Mouse (Mus musculus) stomach, embryonic 16.5 days (tissue): ENCODE data around the gene Bmp5. TPM values are rescaled to one million over a fixed set of nuclear protein-coding genes. Genes with fewer than 3 reads are reported as not detected.

Experiments used
- ATAC-seq: fragments of 200-750 bp; cut with Nextera tagmentation; 2 replicates; pipeline ENCODE4 v1.8.0; 2017; ENCODE audit warnings: moderate number of reproducible peaks, moderate TSS enrichment; ENCODE audit not compliant: insufficient read depth, low FRiP score
- H3K27ac ChIP-seq: fragments of 300-500 bp; sonication (generic); 2 replicates; pipeline ENCODE4 v1.5.1; 2014; ENCODE audit warnings: low read length
- H3K27me3 ChIP-seq: fragments of 300-500 bp; sonication (generic); 2 replicates; pipeline ENCODE4 v1.6.1; 2014; ENCODE audit warnings: low read length, control low read depth, mixed read lengths; ENCODE audit not compliant: control insufficient read depth, insufficient read depth
- H3K36me3 ChIP-seq: fragments of 300-500 bp; sonication (generic); 2 replicates; pipeline ENCODE4 v1.6.1; 2014; ENCODE audit warnings: low read length; ENCODE audit not compliant: control insufficient read depth, insufficient read depth
- H3K4me1 ChIP-seq: fragments of 300-500 bp; sonication (generic); 2 replicates; pipeline ENCODE4 v1.6.1; 2014; ENCODE audit warnings: low read length, control low read depth, mixed read lengths; ENCODE audit not compliant: control insufficient read depth, insufficient read depth
- H3K4me2 ChIP-seq: fragments of 300-500 bp; sonication (generic); 2 replicates; pipeline ENCODE4 v1.6.1; 2014; ENCODE audit warnings: low read depth, low read length, mixed read lengths
- H3K4me3 ChIP-seq: fragments of 300-500 bp; sonication (generic); replicated peaks from 2 replicates; pipeline ENCODE4 v1.5.1; 2014; ENCODE audit warnings: mild to moderate bottlenecking, low read length
- H3K9ac ChIP-seq: fragments of 300-500 bp; sonication (generic); 2 replicates; pipeline ENCODE4 v1.6.1; 2014; ENCODE audit warnings: low read length
- H3K9me3 ChIP-seq: fragments of 300-500 bp; sonication (generic); replicated peaks from 2 replicates; pipeline ENCODE4 v1.6.1; 2016; ENCODE audit warnings: low read length, control low read depth; ENCODE audit not compliant: control insufficient read depth
- WGBS: fragments of 180-500 bp; shearing (Covaris S2); extraction: QIAGEN DNeasy Blood & Tissue Kit; methylation state at CpG from one replicate; pipeline ENCODE4 v1.1.7; 2014; 5-methylcytosine and 5-hydroxymethylcytosine counted together
- microRNA-seq: library from miRNA; unstranded; fragments of <30 nt; microRNA quantifications from one replicate; pipeline ENCODE4, GENCODE M21; 2016
- polyA plus RNA-seq: library from polyadenylated mRNA; unstranded; fragments of >200 nt; fragmentation: Nextera tagmentation; extraction: Ambion mirVana; gene quantifications from 2 replicates; pipeline ENCODE4 v1.2.1, GENCODE M21; 2015

Gene Bmp5
- polyA plus RNA-seq, 1 experiment from 2014 or later, result 5.9 TPM

GRCm38 (mm10) chr9:75910112-75910799, 135.1 kb downstream of the Bmp5 start:
- no peaks in the 10 kb centered on the region for H3K27me3 ChIP-seq

GRCm38 (mm10) chr9:75911542-75911941, 136.4 kb downstream of the Bmp5 start:
- Histone ChIP-seq H3K36me3 (no peaks in the 10 kb centered on the region), H3K9me3 (no peaks in the 10 kb centered on the region), H3K27ac (no peak overlapping the region), H3K27me3 (no peaks in the 10 kb centered on the region), H3K4me2 (no peak overlapping the region), H3K9ac (no peak overlapping the region), H3K4me3 (no peak overlapping the region), H3K4me1 (peaks cover 4% of the 10 kb centered on the region; the same call in 1 of the 2 replicates)
- no peak for ATAC-seq
- 59% methylated on average over 7 of the region's 7 CpGs for WGBS

More at GRCm38 (mm10) chr9:75910112-75910799, 135.1 kb downstream of the Bmp5 start:
- Histone ChIP-seq H3K9ac (no peak overlapping the region), H3K36me3 (no peaks in the 10 kb centered on the region), H3K4me2 (no peak overlapping the region), H3K4me1 (peaks cover 4% of the 10 kb centered on the region; the same call in 1 of the 2 replicates), H3K9me3 (no peaks in the 10 kb centered on the region), H3K27ac (peak overlapping the region; percentile 57), H3K4me3 (no peak overlapping the region)
- ATAC-seq, result peak; percentile 62; the same call in 1 of the 2 replicates
- WGBS, result 34% methylated on average over 7 of the region's 7 CpGs

- 18% methylated on average over 2 of the region's 2 CpGs for WGBS
- Histone ChIP-seq H3K36me3 (no peaks in the 10 kb centered on the region), H3K27ac (no peak overlapping the region), H3K27me3 (no peaks in the 10 kb centered on the region), H3K9me3 (no peaks in the 10 kb centered on the region), H3K4me1 (no peaks in the 10 kb centered on the region), H3K4me3 (no peak overlapping the region), H3K9ac (no peak overlapping the region), H3K4me2 (no peak overlapping the region)
- ATAC-seq, result no peak
Measured at GRCm38 (mm10) chr9:75916027-75916426, 140.9 kb downstream of the Bmp5 start.

- H3K9ac ChIP-seq, result no peak overlapping the region
- peak; percentile 53 for ATAC-seq
- H3K9me3 ChIP-seq, result no peaks in the 10 kb centered on the region
- H3K4me1 ChIP-seq, result no peaks in the 10 kb centered on the region
- no peaks in the 10 kb centered on the region for H3K27me3 ChIP-seq
- H3K4me2 ChIP-seq, result no peak overlapping the region
- 19% methylated on average over 11 of the region's 11 CpGs for WGBS
- H3K27ac ChIP-seq, result no peak overlapping the region
- no peaks in the 10 kb centered on the region for H3K36me3 ChIP-seq
- H3K4me3 ChIP-seq, result no peak overlapping the region
Measured at GRCm38 (mm10) chr9:75927196-75927880, 152.2 kb downstream of the Bmp5 start.

- Histone ChIP-seq H3K4me2 (no peak overlapping the region), H3K4me1 (no peaks in the 10 kb centered on the region), H3K4me3 (no peak overlapping the region), H3K9ac (no peak overlapping the region), H3K27me3 (no peaks in the 10 kb centered on the region), H3K9me3 (no peaks in the 10 kb centered on the region), H3K36me3 (no peaks in the 10 kb centered on the region), H3K27ac (no peak overlapping the region)
- 44% methylated on average over 5 of the region's 5 CpGs for WGBS
- ATAC-seq, result no peak
Measured at GRCm38 (mm10) chr9:75928068-75928467, 152.9 kb downstream of the Bmp5 start.

- Histone ChIP-seq H3K4me2 (no peak overlapping the region), H3K4me1 (no peaks in the 10 kb centered on the region), H3K9ac (no peak overlapping the region), H3K4me3 (no peak overlapping the region), H3K27ac (no peak overlapping the region), H3K9me3 (no peaks in the 10 kb centered on the region), H3K36me3 (no peaks in the 10 kb centered on the region), H3K27me3 (no peaks in the 10 kb centered on the region)
- ATAC-seq, result no peak
- WGBS, result 53% methylated on average over 3 of the region's 3 CpGs
Measured at GRCm38 (mm10) chr9:75944663-75945062, 169.5 kb downstream of the Bmp5 start.

Small RNA genes lying within 50 kb of the gene (microRNA-seq; reads per million reads assigned to microRNA genes)
- not detected for gene Gm44355

Other genes starting within 250 kb of the Bmp5 start
- 159 and 182 TPM in 2 replicates for gene Tmod3, start 215.7 kb upstream of the Bmp5 start, polyA plus RNA-seq
- 16.0 and 17.1 TPM in 2 replicates for gene Tmod2, start 164.0 kb upstream of the Bmp5 start, polyA plus RNA-seq
- gene Lysmd2, start 149.6 kb upstream of the Bmp5 start, polyA plus RNA-seq, result 24.0 and 25.9 TPM in 2 replicates
- 8.2 TPM in 2 replicates for gene Scg3, start 91.3 kb upstream of the Bmp5 start, polyA plus RNA-seq
- 3.3 and 4.9 TPM in 2 replicates for gene Hmgcll1, start 239.5 kb downstream of the Bmp5 start, polyA plus RNA-seq